27 mouse cellular contexts compared by ENCODE assay signal in genomic region chr9:97069911-97070310, GRCm38 (mm10).
"Had no signal": no experiment of that assay in that cellular context is flagged by ENCODE, and none has a peak within 500 bp of the region (broad histone marks: within the 10 kb centered on the region; RNA-seq: fewer than 3 reads in every experiment).

No protein-coding gene starts in this region.

- H3K4me3 ChIP-seq: gastrocnemius, adult 2 months; heart, embryonic 10.5 days; heart, embryonic 12.5 days; hindbrain, embryonic 10.5 days; hindbrain, embryonic 12.5 days; intestine, embryonic 15.5 days; layer of hippocampus, adult 2 months; limb, embryonic 13.5 days; limb, embryonic 15.5 days; liver, embryonic 12.5 days had no signal

- H3K4me1 ChIP-seq: liver, embryonic 12.5 days had no signal

- H3K9me3 ChIP-seq: heart, embryonic 10.5 days; heart, embryonic 12.5 days; hindbrain, embryonic 10.5 days; hindbrain, embryonic 12.5 days; intestine, embryonic 15.5 days; limb, embryonic 13.5 days; limb, embryonic 15.5 days; liver, embryonic 12.5 days had no signal

- H3K9ac ChIP-seq: heart, embryonic 12.5 days; hindbrain, embryonic 12.5 days; hindbrain, embryonic 14.5 days; intestine, embryonic 15.5 days; limb, embryonic 13.5 days; limb, embryonic 15.5 days; liver, embryonic 12.5 days; liver, embryonic 14.5 days had no signal

- H3K27ac ChIP-seq: gastrocnemius, adult 2 months; heart, embryonic 10.5 days; hindbrain, embryonic 10.5 days; hindbrain, embryonic 12.5 days; hindbrain, embryonic 14.5 days; intestine, embryonic 15.5 days; layer of hippocampus, adult 2 months; limb, embryonic 13.5 days; limb, embryonic 15.5 days; liver, embryonic 12.5 days; liver, embryonic 14.5 days had no signal

- DNase-seq: gastrocnemius, adult 2 months; gastrocnemius, postnatal 10 days; gastrocnemius, postnatal 25 days; heart, adult 18-20 months; heart, postnatal 10 days; heart, postnatal 4 days; kidney, adult 18-20 months; kidney, adult 8-10 months; kidney, postnatal 10 days; kidney, postnatal 25 days; kidney, postnatal 4 days; layer of hippocampus, adult 9-11 months; layer of hippocampus, postnatal 36 days; left cerebral cortex, postnatal 4 days had no signal

- H3K4me2 ChIP-seq: heart, embryonic 12.5 days; hindbrain, embryonic 12.5 days; hindbrain, embryonic 14.5 days; intestine, embryonic 15.5 days; limb, embryonic 13.5 days; limb, embryonic 15.5 days; liver, embryonic 12.5 days had no signal

- H3K27me3 ChIP-seq: heart, embryonic 12.5 days; hindbrain, embryonic 12.5 days; intestine, embryonic 15.5 days; limb, embryonic 13.5 days; limb, embryonic 15.5 days; liver, embryonic 12.5 days had no signal

- ATAC-seq: hindbrain, embryonic 16.5 days; inflammation-experienced regulatory T-cells, adult 6 months; liver, embryonic 12.5 days had no signal
